Mouse (Mus musculus) limb, embryonic 12.5 days (tissue): ENCODE measurements around the gene Olfr477. TPM values are rescaled to one million over a fixed set of nuclear protein-coding genes. Genes with fewer than 3 reads are reported as not detected.
"Not testable (repeated sequence)": the region's sequence is repeated elsewhere in the genome, so short reads cannot be mapped to it uniquely, and the experiment has no call there.

Experiments
- ATAC-seq: fragments of 200-750 bp; cut with Nextera tagmentation; 2 replicates; pipeline ENCODE4 v1.8.0; 2017; ENCODE audit warnings: low read depth, moderate TSS enrichment; ENCODE audit not compliant: insufficient number of reproducible peaks, insufficient read depth, low FRiP score, low TSS enrichment
- H3K27ac ChIP-seq: fragments of 300-500 bp; sonication (generic); 2 replicates; pipeline ENCODE4 v1.5.1; 2016; ENCODE audit warnings: mild to moderate bottlenecking, moderate library complexity
- H3K27me3 ChIP-seq: fragments of 300-500 bp; sonication (generic); 2 replicates; pipeline ENCODE4 v1.6.1; 2016; ENCODE audit warnings: mild to moderate bottlenecking, moderate library complexity
- H3K36me3 ChIP-seq: fragments of 300-500 bp; sonication (generic); 2 replicates; pipeline ENCODE4 v1.6.1; 2016; ENCODE audit warnings: mild to moderate bottlenecking, moderate library complexity
- H3K4me1 ChIP-seq: fragments of 300-500 bp; sonication (generic); replicated peaks from 2 replicates; pipeline ENCODE4 v1.6.1; 2016
- H3K4me2 ChIP-seq: fragments of 300-500 bp; sonication (generic); 2 replicates; pipeline ENCODE4 v1.6.1; 2016; ENCODE audit warnings: mild to moderate bottlenecking, moderate library complexity
- H3K4me3 ChIP-seq: fragments of 300-500 bp; sonication (generic); replicated peaks from 2 replicates; pipeline ENCODE4 v1.5.1; 2016; ENCODE audit warnings: mild to moderate bottlenecking
- H3K9ac ChIP-seq: fragments of 300-500 bp; sonication (generic); replicated peaks from 2 replicates; pipeline ENCODE4 v1.6.1; 2016; ENCODE audit warnings: mild to moderate bottlenecking, moderate library complexity
- H3K9me3 ChIP-seq: fragments of 300-500 bp; sonication (generic); 2 replicates; pipeline ENCODE4 v1.6.1; 2016; ENCODE audit warnings: mild to moderate bottlenecking, moderate library complexity
- WGBS: fragments of 180-500 bp; shearing (Covaris S2); methylation state at CpG from one replicate; pipeline ENCODE4 v1.1.7; 2016; 5-methylcytosine and 5-hydroxymethylcytosine counted together
- polyA plus RNA-seq: library from polyadenylated mRNA; unstranded; fragments of >200 nt; fragmentation: Nextera tagmentation; extraction: Ambion mirVana; gene quantifications from 2 replicates; pipeline ENCODE4 v1.2.1, GENCODE M21; 2016

Gene Olfr477
- polyA plus RNA-seq: not detected in 2 replicates

DNA sequence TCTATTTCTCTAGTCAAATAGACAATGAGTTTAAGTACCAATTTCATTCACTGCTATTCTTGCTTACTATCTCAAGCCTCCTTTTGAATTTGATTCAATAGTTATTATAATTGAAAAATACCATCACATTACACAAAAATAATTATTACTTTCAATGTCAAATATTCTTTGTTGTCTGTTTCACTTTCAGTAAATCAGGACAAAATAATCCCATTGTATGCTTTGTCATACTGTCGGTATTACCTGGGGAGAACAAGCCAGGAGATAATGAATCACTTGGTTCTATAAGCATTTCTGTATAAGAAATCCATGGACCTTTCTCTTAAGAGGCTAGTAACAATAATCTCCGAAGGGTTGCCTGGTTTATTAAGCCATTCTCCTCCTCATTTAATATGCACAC lies at the start of gene Olfr477:
Olfr477 (plus strand) TSS at position 301 of the 400 bp plus-strand sequence.
- no peaks in the 10 kb centered on the region for H3K9me3 ChIP-seq
- no peaks in the 10 kb centered on the region for H3K4me1 ChIP-seq
- no peaks in the 10 kb centered on the region for H3K36me3 ChIP-seq
- WGBS: 78% methylated on average over 2 of the region's 2 CpGs
- H3K9ac ChIP-seq: no peak within 1 kb of the TSS
- H3K27ac ChIP-seq: no peak within 1 kb of the TSS
- H3K4me2 ChIP-seq: no peak within 1 kb of the TSS
- H3K4me3 ChIP-seq: no peak within 1 kb of the TSS
- no peak for ATAC-seq
- no peaks in the 10 kb centered on the region for H3K27me3 ChIP-seq

DNA sequence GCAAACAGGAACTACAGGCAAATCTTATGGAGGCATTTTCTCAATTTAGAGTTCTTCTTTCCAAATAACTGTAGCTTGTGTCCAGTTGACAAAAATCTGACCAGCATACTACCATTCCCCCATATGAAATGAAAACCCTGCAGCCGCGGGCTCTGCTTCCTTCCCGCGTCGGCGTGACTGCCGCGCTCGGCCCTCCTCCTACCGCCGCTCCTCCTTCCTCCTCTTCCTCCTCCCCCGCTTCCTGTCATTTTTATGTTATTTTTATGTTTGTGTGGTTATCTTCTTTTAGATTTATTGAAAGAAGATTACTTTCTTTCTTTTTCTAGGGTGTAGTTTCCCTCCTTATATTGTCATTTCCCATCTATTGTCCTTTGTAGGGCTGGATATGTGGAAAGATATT lies 34.0 kb upstream of the Olfr477 start:
- H3K4me1 ChIP-seq, H3K36me3 ChIP-seq, H3K9me3 ChIP-seq, ATAC-seq, H3K27me3 ChIP-seq, H3K4me3 ChIP-seq, H3K27ac ChIP-seq, H3K4me2 ChIP-seq, H3K9ac ChIP-seq: not testable (repeated sequence)
- 94% methylated on average over 12 of the region's 12 CpGs for WGBS

- ATAC-seq: no peak
- H3K4me2 ChIP-seq: no peak within 1 kb of the TSS
- H3K36me3 ChIP-seq: no peaks in the 10 kb centered on the region
- no peak within 1 kb of the TSS for H3K27ac ChIP-seq
- no peak within 1 kb of the TSS for H3K9ac ChIP-seq
- H3K4me3 ChIP-seq: no peak within 1 kb of the TSS
- H3K4me1 ChIP-seq: no peaks in the 10 kb centered on the region
- H3K27me3 ChIP-seq: no peaks in the 10 kb centered on the region
- H3K9me3 ChIP-seq: peaks cover 4% of the 10 kb centered on the region; the same call in 1 of the 2 replicates
- 82% methylated on average over 1 of the region's 1 CpGs for WGBS
These were observed 32.1 kb upstream of the Olfr477 start, which contains the start of gene Olfr474 for GRCm38 (mm10) chr7:107954343-107954742. Gene Olfr474, plus strand, starts transcription at chr7:107954643.

DNA sequence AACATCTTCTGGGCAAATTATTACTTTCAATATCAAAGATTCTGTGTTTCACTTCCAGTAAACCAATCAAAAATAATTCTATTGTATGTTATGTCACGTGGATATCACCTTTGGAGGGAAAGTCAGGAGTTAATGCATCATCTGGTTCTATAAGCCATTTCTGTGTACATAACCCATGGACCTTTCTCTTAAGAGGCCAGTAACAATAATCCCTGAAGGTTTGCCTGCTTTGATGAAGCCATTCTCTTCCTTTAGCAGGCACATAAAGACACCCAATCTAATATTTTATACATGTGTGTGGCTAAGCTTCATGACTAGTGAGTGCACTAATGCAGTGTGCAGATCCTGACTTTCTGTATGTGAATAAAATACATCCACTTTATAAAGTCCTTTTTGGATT lies 22.0 kb upstream of the Olfr477 start, which contains the start of gene Olfr476:
Olfr476 (plus strand) TSS at position 301 of the 400 bp plus-strand sequence.
- Histone ChIP-seq H3K27ac (no peak within 1 kb of the TSS), H3K4me3 (no peak within 1 kb of the TSS)

GRCm38 (mm10) chr7:108014256-108014655 lies 27.8 kb downstream of the Olfr477 start:
- not testable (repeated sequence) for H3K36me3 ChIP-seq, H3K4me2 ChIP-seq, H3K4me1 ChIP-seq, ATAC-seq, H3K9ac ChIP-seq, H3K4me3 ChIP-seq, H3K27ac ChIP-seq, H3K9me3 ChIP-seq, H3K27me3 ChIP-seq

More for the DNA sequence above, 22.0 kb upstream of the Olfr477 start, which contains the start of gene Olfr476:
- no peaks in the 10 kb centered on the region for H3K9me3 ChIP-seq
- WGBS: 58% methylated on average over 1 of the region's 1 CpGs
- no peak within 1 kb of the TSS for H3K9ac ChIP-seq
- ATAC-seq: no peak
- H3K4me1 ChIP-seq: no peaks in the 10 kb centered on the region
- no peak within 1 kb of the TSS for H3K4me2 ChIP-seq
- no peaks in the 10 kb centered on the region for H3K27me3 ChIP-seq
- no peaks in the 10 kb centered on the region for H3K36me3 ChIP-seq

- ATAC-seq: no peak
- peaks cover 5% of the 10 kb centered on the region; the same call in 1 of the 2 replicates for H3K9me3 ChIP-seq
- H3K27ac ChIP-seq: no peak within 1 kb of the TSS
- no peaks in the 10 kb centered on the region for H3K4me1 ChIP-seq
- no peaks in the 10 kb centered on the region for H3K27me3 ChIP-seq
- H3K4me2 ChIP-seq: no peak within 1 kb of the TSS
- no peak within 1 kb of the TSS for H3K4me3 ChIP-seq
- 87% methylated on average over 3 of the region's 3 CpGs for WGBS
- no peak within 1 kb of the TSS for H3K9ac ChIP-seq
- no peaks in the 10 kb centered on the region for H3K36me3 ChIP-seq
These were observed 47.4 kb downstream of the Olfr477 start, which contains the start of gene Olfr478 for GRCm38 (mm10) chr7:108033889-108034288. Gene Olfr478, minus strand, starts transcription at chr7:108033989.

Other genes starting within 250 kb of the Olfr477 start
- gene Cyb5r2, start 228.7 kb upstream of the Olfr477 start, polyA plus RNA-seq: 0.16 and 0.37 TPM in 2 replicates
- not detected in 2 replicates for gene Ovch2, start 185.5 kb upstream of the Olfr477 start, polyA plus RNA-seq
- gene Olfr467, start 174.4 kb upstream of the Olfr477 start, polyA plus RNA-seq: not detected in 2 replicates
- not detected in 2 replicates for gene Olfr469, start 161.2 kb upstream of the Olfr477 start, polyA plus RNA-seq
- gene Olfr470, start 139.2 kb upstream of the Olfr477 start, polyA plus RNA-seq: not detected in 2 replicates
- gene Olfr472, start 88.8 kb upstream of the Olfr477 start, polyA plus RNA-seq: not detected in 2 replicates
- not detected in 2 replicates for gene Olfr473, start 56.2 kb upstream of the Olfr477 start, polyA plus RNA-seq
- not detected in 2 replicates for gene Olfr474, start 32.0 kb upstream of the Olfr477 start, polyA plus RNA-seq
- not detected in 2 replicates for gene Olfr476, start 21.9 kb upstream of the Olfr477 start, polyA plus RNA-seq
- gene Olfr478, start 47.3 kb downstream of the Olfr477 start, polyA plus RNA-seq: not detected in 2 replicates
- gene Olfr479, start 64.0 kb downstream of the Olfr477 start, polyA plus RNA-seq: not detected in 2 replicates
- gene Olfr480, start 80.7 kb downstream of the Olfr477 start, polyA plus RNA-seq: not detected in 2 replicates
- gene Olfr481, start 93.2 kb downstream of the Olfr477 start, polyA plus RNA-seq: not detected in 2 replicates
- not detected in 2 replicates for gene Olfr482, start 110.9 kb downstream of the Olfr477 start, polyA plus RNA-seq
- gene Olfr483, start 114.2 kb downstream of the Olfr477 start, polyA plus RNA-seq: not detected in 2 replicates
- not detected in 2 replicates for gene Olfr484, start 140.8 kb downstream of the Olfr477 start, polyA plus RNA-seq
- gene Olfr485, start 173.2 kb downstream of the Olfr477 start, polyA plus RNA-seq: not detected in 2 replicates
- gene Olfr486, start 186.0 kb downstream of the Olfr477 start, polyA plus RNA-seq: not detected in 2 replicates
- gene Olfr487, start 227.9 kb downstream of the Olfr477 start, polyA plus RNA-seq: not detected in 2 replicates